Mouse (Mus musculus) naive thymus-derived CD4-positive, alpha-beta T cell, adult 2 months (primary cell): Measurements from ENCODE around the gene Naa80.

ENCODE experiments used
- DNase-seq: peaks from one replicate; pipeline ENCODE4 v3.0.0-alpha.2; 2011; ENCODE audit warnings: low read depth

Naa80 gene

GRCm38 (mm10) chr9:107578587-107578986 is at the start of gene Naa80:
Gene Naa80 (plus strand): TSS chr9:107578887.
- no peak for DNase-seq

- DNase-seq = peak; percentile 93
These were observed 44.8 kb upstream of the Naa80 start, which contains the start of gene Tmem115 for GRCm38 (mm10) chr9:107533791-107534407. Gene Tmem115 (plus strand): TSS chr9:107533945.

GRCm38 (mm10) chr9:107534408-107535202 is 44.1 kb upstream of the Naa80 start:
- peak; percentile 43 for DNase-seq

- DNase-seq = no peak
These were observed 40.5 kb upstream of the Naa80 start for GRCm38 (mm10) chr9:107538231-107538630.

GRCm38 (mm10) chr9:107538711-107539110 is 40.0 kb upstream of the Naa80 start:
- no peak for DNase-seq

GRCm38 (mm10) chr9:107539940-107540339 is 38.7 kb upstream of the Naa80 start:
- DNase-seq = no peak

GRCm38 (mm10) chr9:107540420-107540819 is 38.3 kb upstream of the Naa80 start:
- no peak for DNase-seq

- DNase-seq = no peak
These were observed 37.7 kb upstream of the Naa80 start for GRCm38 (mm10) chr9:107541005-107541404.

- DNase-seq = peak; percentile 97
These were observed 37.0 kb upstream of the Naa80 start, which contains the start of the genes Cyb561d2 and Nprl2 for GRCm38 (mm10) chr9:107541474-107542351. Gene Cyb561d2 (minus strand): TSS chr9:107542193. Gene Nprl2 (plus strand): TSS chr9:107542226.

GRCm38 (mm10) chr9:107542352-107542686 is 36.4 kb upstream of the Naa80 start:
- no peak for DNase-seq

GRCm38 (mm10) chr9:107542721-107543120 is 36.0 kb upstream of the Naa80 start:
- no peak for DNase-seq

- no peak for DNase-seq
These were observed 35.4 kb upstream of the Naa80 start for GRCm38 (mm10) chr9:107543299-107543698.

- no peak for DNase-seq
These were observed 34.4 kb upstream of the Naa80 start for GRCm38 (mm10) chr9:107544196-107544700.

- DNase-seq = no peak
These were observed 34.0 kb upstream of the Naa80 start for GRCm38 (mm10) chr9:107544729-107545128.

- no peak for DNase-seq
These were observed 33.5 kb upstream of the Naa80 start for GRCm38 (mm10) chr9:107545199-107545598.

- peak; percentile 90 for DNase-seq
These were observed 33.1 kb upstream of the Naa80 start for GRCm38 (mm10) chr9:107545602-107546001.

GRCm38 (mm10) chr9:107547026-107547425 is 31.7 kb upstream of the Naa80 start, which contains the start of gene Zmynd10:
Gene Zmynd10 (plus strand): TSS chr9:107547298.
- DNase-seq = peak; percentile 90

- DNase-seq = no peak
These were observed 30.7 kb upstream of the Naa80 start for GRCm38 (mm10) chr9:107547957-107548356.

GRCm38 (mm10) chr9:107548820-107549219 is 29.9 kb upstream of the Naa80 start:
- DNase-seq = no peak

GRCm38 (mm10) chr9:107549297-107550074 is 29.2 kb upstream of the Naa80 start:
- DNase-seq = no peak

- DNase-seq = no peak
These were observed 28.1 kb upstream of the Naa80 start for GRCm38 (mm10) chr9:107550491-107551116.
